8 mouse cellular contexts compared by ENCODE assay signal in the genomic region with DNA sequence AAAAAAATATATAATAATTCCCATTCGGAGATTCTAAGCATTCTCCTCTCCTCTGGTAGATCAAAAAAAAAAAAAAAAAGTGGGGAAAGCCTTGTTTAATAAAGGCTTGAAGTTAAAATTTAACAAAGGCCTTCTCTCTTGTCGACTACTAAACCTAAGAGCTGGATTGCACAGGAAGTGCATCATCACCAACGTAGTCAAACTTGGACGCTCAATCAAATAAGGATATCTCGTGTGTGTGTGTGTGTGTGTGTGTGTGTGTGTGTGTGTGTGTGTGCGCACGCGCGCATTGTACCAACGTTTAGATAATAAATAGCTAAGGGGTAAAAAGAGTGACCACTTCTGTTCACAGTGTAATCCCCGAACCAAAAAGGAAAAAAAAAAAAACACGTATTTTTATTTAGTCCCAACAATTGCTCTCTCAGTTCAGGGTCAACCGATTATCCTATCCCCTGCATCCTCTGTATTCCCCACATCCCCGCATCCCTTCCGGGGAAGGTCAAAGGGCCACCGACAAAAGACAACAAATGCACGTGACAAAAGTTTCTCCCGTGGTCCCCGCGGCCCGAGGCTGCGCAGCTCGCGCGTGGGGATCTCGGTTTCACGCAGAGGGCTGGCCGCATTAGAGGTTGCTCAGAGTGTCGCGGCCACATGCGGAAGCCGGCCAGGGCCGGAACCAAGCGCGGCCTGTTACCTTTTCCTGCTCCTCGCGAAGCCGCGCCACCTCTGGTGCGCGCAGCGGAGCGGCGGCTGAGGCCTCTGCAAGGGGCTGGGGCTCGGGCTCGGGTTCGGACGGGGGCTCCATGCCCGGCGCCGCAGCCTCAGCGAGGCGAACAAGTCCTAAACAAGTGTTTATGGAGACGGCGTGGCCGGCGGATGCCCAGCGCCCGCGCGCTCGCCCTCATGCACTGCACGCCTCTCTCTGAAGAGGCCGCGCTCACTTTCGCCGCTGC. TPM values are rescaled to one million over a fixed set of nuclear protein-coding genes. Genes with fewer than 3 reads are reported as not detected.
DNase-seq lines count a peak whose midpoint lies in the region; ATAC-seq and TF ChIP-seq lines count a peak whose summit lies in the region.

No protein-coding gene starts in this region.

- WGBS in forebrain, embryonic 14.5 days = under 1% methylated on average over 66 of the region's 67 CpGs
- WGBS in liver, postnatal 0 days (ENCODE audit: insufficient replicate concordance) = under 1% methylated on average over 67 of the region's 67 CpGs
- under 1% methylated on average over 65 of the region's 67 CpGs for WGBS in neural tube, embryonic 13.5 days

- peak overlapping the region; percentile 65 for H3K4me2 ChIP-seq in forebrain, embryonic 14.5 days (ENCODE audit: low read length)
- peak overlapping the region; percentile 89 for H3K4me2 ChIP-seq in liver, postnatal 0 days (ENCODE audit: low read depth, low read length)
- H3K4me2 ChIP-seq in neural tube, embryonic 13.5 days = peak overlapping the region; percentile 79

- peak overlapping the region; percentile 53 for H3K27ac ChIP-seq in ES-Bruce4 (ENCODE audit: insufficient read depth, low read length)
- peak overlapping the region; percentile 82 for H3K27ac ChIP-seq in forebrain, embryonic 14.5 days (ENCODE audit: low read depth, low read length)
- H3K27ac ChIP-seq in liver, postnatal 0 days (ENCODE audit: low read depth) = peak overlapping the region; percentile 87
- H3K27ac ChIP-seq in neural tube, embryonic 13.5 days (replicated peaks) = peak overlapping the region; percentile 88

- TF ChIP-seq EP300 in ES-Bruce4 (IDR thresholded peaks at IDR 0.05; ENCODE audit: insufficient read depth, low read depth, low read length) = no peak
- TF ChIP-seq EP300 in liver, postnatal 0 days (IDR thresholded peaks at IDR 0.05; ENCODE audit: low read depth) = no peak

- peak overlapping the region; percentile 95 for H3K9ac ChIP-seq in ES-Bruce4 (ENCODE audit: low read depth, poor library complexity, severe bottlenecking)
- peak overlapping the region; percentile 82 for H3K9ac ChIP-seq in forebrain, embryonic 14.5 days (ENCODE audit: low read length)
- H3K9ac ChIP-seq in liver, postnatal 0 days (replicated peaks) = peak overlapping the region; percentile 87
- H3K9ac ChIP-seq in neural tube, embryonic 13.5 days = peak overlapping the region; percentile 88

- peak; percentile 83 for DNase-seq in forebrain, embryonic 14.5 days (ENCODE audit: low spot score)
- DNase-seq in heart, postnatal 14 days = peak; percentile 69 to 72
- DNase-seq in layer of hippocampus, adult 11-12 months (ENCODE audit: low spot score) = peak; percentile 52
- peak; percentile 73 for DNase-seq in liver, postnatal 0 days
- peak; percentile 78 for DNase-seq in telencephalon, adult 2 months (ENCODE audit: low read depth, low spot score)

- H3K27me3 ChIP-seq in ES-Bruce4 (ENCODE audit: control insufficient read depth, insufficient read depth, low read length, poor library complexity, severe bottlenecking) = no peaks in the 10 kb centered on the region
- H3K27me3 ChIP-seq in forebrain, embryonic 14.5 days (replicated peaks; ENCODE audit: control insufficient read depth, insufficient read depth, low read length) = no peaks in the 10 kb centered on the region
- no peaks in the 10 kb centered on the region for H3K27me3 ChIP-seq in liver, postnatal 0 days (ENCODE audit: insufficient read depth, low read length)
- H3K27me3 ChIP-seq in neural tube, embryonic 13.5 days = no peaks in the 10 kb centered on the region

- H3K4me3 ChIP-seq in ES-Bruce4 (ENCODE audit: low read depth, low read length) = peak overlapping the region; percentile 98
- H3K4me3 ChIP-seq in forebrain, embryonic 14.5 days (ENCODE audit: low read depth, low read length) = peak overlapping the region; percentile 86
- H3K4me3 ChIP-seq in liver, postnatal 0 days (ENCODE audit: low read depth, low read length) = peak overlapping the region; percentile 86
- peak overlapping the region; percentile 92 for H3K4me3 ChIP-seq in neural tube, embryonic 13.5 days

- peaks cover 16% of the 10 kb centered on the region for H3K36me3 ChIP-seq in ES-Bruce4 (ENCODE audit: control insufficient read depth, insufficient read depth, low read length, poor library complexity, severe bottlenecking)
- H3K36me3 ChIP-seq in forebrain, embryonic 14.5 days (ENCODE audit: control insufficient read depth, insufficient read depth, low read length) = no peaks in the 10 kb centered on the region
- H3K36me3 ChIP-seq in liver, postnatal 0 days (replicated peaks; ENCODE audit: insufficient read depth, low read length) = no peaks in the 10 kb centered on the region
- no peaks in the 10 kb centered on the region for H3K36me3 ChIP-seq in neural tube, embryonic 13.5 days

- no peaks in the 10 kb centered on the region for H3K4me1 ChIP-seq in ES-Bruce4 (ENCODE audit: control insufficient read depth, insufficient read depth, low read length)
- peaks cover 3% of the 10 kb centered on the region; the same call in 1 of the 2 replicates for H3K4me1 ChIP-seq in forebrain, embryonic 14.5 days (ENCODE audit: control insufficient read depth, insufficient read depth, low read length)
- no peaks in the 10 kb centered on the region for H3K4me1 ChIP-seq in liver, postnatal 0 days (ENCODE audit: insufficient read depth)
- peaks cover 25% of the 10 kb centered on the region for H3K4me1 ChIP-seq in neural tube, embryonic 13.5 days (replicated peaks)

- TF ChIP-seq POLR2A in ES-Bruce4 (IDR thresholded peaks at IDR 0.05; ENCODE audit: insufficient read depth, low read length) = no peak

- ATAC-seq in cerebellum, adult (ENCODE audit: insufficient number of reproducible peaks, low FRiP score, low TSS enrichment) = peak; percentile 76
- peak; percentile 78 for ATAC-seq in forebrain, embryonic 14.5 days
- peak; percentile 80 for ATAC-seq in liver, postnatal 0 days
- peak; percentile 88 for ATAC-seq in neural tube, embryonic 13.5 days (ENCODE audit: low read depth)

- no peaks in the 10 kb centered on the region for H3K9me3 ChIP-seq in ES-Bruce4 (replicated peaks; ENCODE audit: control insufficient read depth, insufficient read depth, low read length, poor library complexity, severe bottlenecking)
- H3K9me3 ChIP-seq in forebrain, embryonic 14.5 days (replicated peaks; ENCODE audit: control insufficient read depth, low read length) = no peaks in the 10 kb centered on the region
- no peaks in the 10 kb centered on the region for H3K9me3 ChIP-seq in liver, postnatal 0 days (ENCODE audit: low read length)
- H3K9me3 ChIP-seq in neural tube, embryonic 13.5 days = no peaks in the 10 kb centered on the region

- no peak for TF ChIP-seq CTCF in ES-Bruce4 (IDR thresholded peaks at IDR 0.05; ENCODE audit: low read depth, low read length)
- TF ChIP-seq CTCF in liver, postnatal 0 days (IDR thresholded peaks at IDR 0.05; ENCODE audit: low read depth) = no peak

- intact Hi-C loops in heart, postnatal 14 days (cut with DNase I) = loop anchor here (5.0 kb wide), 1 partner anchor 89 kb away; a partner anchor contains a TSS

RNA-seq across cellular contexts. Expression of a gene that starts 4.7 kb away (rescaled TPM):
- 182 and 205 TPM in 2 replicates for polyA plus RNA-seq in ES-Bruce4 (2011; ENCODE audit: insufficient read depth, insufficient read length, low read depth, missing spikeins)
- polyA plus RNA-seq in forebrain, embryonic 14.5 days (2014; fragmentation: Nextera tagmentation; extraction: Ambion mirVana) = 28.6 and 31.7 TPM in 2 replicates
- 10 to 100 TPM; 18.9 to 31.4 TPM for total RNA-seq in heart, postnatal 14 days (2021)
- 15.1 and 17.1 TPM in 2 replicates for polyA plus RNA-seq in liver, postnatal 0 days (2015; fragmentation: Nextera tagmentation; extraction: Ambion mirVana)
- 40.8 and 41.2 TPM in 2 replicates for polyA plus RNA-seq in neural tube, embryonic 13.5 days (2015; fragmentation: Nextera tagmentation; extraction: Ambion mirVana)

Comparison
In these comparisons a context has a peak if more than half of its experiments do, and no peak if none do; other contexts are left out.
1. Peak in every context shown above with its lines: DNase-seq, ATAC-seq, H3K4me3 ChIP-seq and H3K27ac ChIP-seq.